Mouse (Mus musculus) limb, embryonic 14.5 days (tissue): Measurements from ENCODE around the gene AI661453. TPM values are rescaled to one million over a fixed set of nuclear protein-coding genes. Genes with fewer than 3 reads are reported as not detected.

Experiments
- ATAC-seq: fragments of 200-750 bp; cut with Nextera tagmentation; 2 replicates; pipeline ENCODE4 v1.8.0; 2017; ENCODE audit warnings: low read depth, moderate number of reproducible peaks, moderate TSS enrichment; ENCODE audit not compliant: low FRiP score
- DNase-seq: peaks from one replicate; pipeline ENCODE4 v3.0.0-alpha.2; 2015; ENCODE audit warnings: low spot score
- H3K27ac ChIP-seq: fragments of 300-500 bp; sonication (generic); replicated peaks from 2 replicates; pipeline ENCODE4 v1.5.1; 2014; ENCODE audit warnings: low read depth, mild to moderate bottlenecking, low read length, moderate library complexity, mixed read lengths
- H3K27me3 ChIP-seq: fragments of 300-500 bp; sonication (generic); 2 replicates; pipeline ENCODE4 v1.6.1; 2014; ENCODE audit warnings: low read length, mixed read lengths; ENCODE audit not compliant: control insufficient read depth, insufficient read depth
- H3K36me3 ChIP-seq: fragments of 300-500 bp; sonication (generic); 2 replicates; pipeline ENCODE4 v1.6.1; 2014; ENCODE audit warnings: mild to moderate bottlenecking, low read length, moderate library complexity, mixed read lengths; ENCODE audit not compliant: control insufficient read depth, insufficient read depth
- H3K4me1 ChIP-seq: fragments of 300-500 bp; sonication (generic); 2 replicates; pipeline ENCODE4 v1.6.1; 2014; ENCODE audit warnings: antibody characterized with exemption, low read length, mixed read lengths; ENCODE audit not compliant: control insufficient read depth, insufficient read depth
- H3K4me2 ChIP-seq: fragments of 300-500 bp; sonication (generic); replicated peaks from 2 replicates; pipeline ENCODE4 v1.6.1; 2014; ENCODE audit warnings: low read depth, mild to moderate bottlenecking, low read length, moderate library complexity; ENCODE audit not compliant: severe bottlenecking
- H3K4me3 ChIP-seq: fragments of 300-500 bp; sonication (generic); replicated peaks from 2 replicates; pipeline ENCODE4 v1.5.1; 2014; ENCODE audit warnings: low read length
- H3K9ac ChIP-seq: fragments of 300-500 bp; sonication (generic); 2 replicates; pipeline ENCODE4 v1.6.1; 2014; ENCODE audit warnings: mild to moderate bottlenecking, low read depth, low read length, moderate library complexity; ENCODE audit not compliant: severe bottlenecking
- H3K9me3 ChIP-seq: fragments of 300-500 bp; sonication (generic); 2 replicates; pipeline ENCODE4 v1.6.1; 2016; ENCODE audit warnings: low read length; ENCODE audit not compliant: control insufficient read depth
- POLR2A ChIP-seq: fragments of 200-500 bp; IDR thresholded peaks from 2 replicates; pipeline ENCODE4 v1.8.0; 2012; ENCODE audit warnings: inconsistent platforms, mild to moderate bottlenecking, moderate library complexity, borderline replicate concordance; ENCODE audit not compliant: insufficient read depth, insufficient read length; ENCODE audit errors: extremely low read depth
- WGBS: fragments of 180-500 bp; shearing (Covaris S2); extraction: QIAGEN DNeasy Blood & Tissue Kit; methylation state at CpG from one replicate; pipeline ENCODE4 v1.1.7; 2014; 5-methylcytosine and 5-hydroxymethylcytosine counted together
- polyA plus RNA-seq, 2 experiments: library from polyadenylated mRNA; depleted of rRNA in 1 of 2; stranded (reverse) in 1 of 2; unstranded in 1 of 2; fragments of >200 nt; fragmentation: Nextera tagmentation in 1 of 2; extraction: Ambion mirVana in 1 of 2; gene quantifications; 2 replicates each; pipeline versions ENCODE4 v1.2.1 to v1.2.3; 2012 to 2014

AI661453 gene
- polyA plus RNA-seq, 2 experiments, result 2.7 to 3.4 TPM

GRCm38 (mm10) chr17:47448523-47449372 is 12.3 kb downstream of the AI661453 start:
- no peaks in the 10 kb centered on the region for H3K9me3 ChIP-seq
- peaks cover 19% of the 10 kb centered on the region for H3K4me1 ChIP-seq
- TF ChIP-seq POLR2A, result no peak
- 42% methylated on average over 8 of the region's 8 CpGs for WGBS
- H3K4me3 ChIP-seq, result no peak overlapping the region
- DNase-seq (no peak), ATAC-seq (no peak)
- no peak overlapping the region for H3K9ac ChIP-seq
- no peak overlapping the region for H3K4me2 ChIP-seq
- H3K27me3 ChIP-seq, result no peaks in the 10 kb centered on the region
- H3K27ac ChIP-seq, result no peak overlapping the region
- H3K36me3 ChIP-seq, result no peaks in the 10 kb centered on the region

- ATAC-seq (no peak), DNase-seq (no peak)
- Histone ChIP-seq H3K4me1 (peaks cover 19% of the 10 kb centered on the region), H3K9ac (no peak overlapping the region), H3K27ac (no peak overlapping the region), H3K4me2 (no peak overlapping the region), H3K36me3 (no peaks in the 10 kb centered on the region), H3K4me3 (no peak overlapping the region), H3K9me3 (no peaks in the 10 kb centered on the region), H3K27me3 (no peaks in the 10 kb centered on the region)
- WGBS, result 59% methylated on average over 5 of the region's 5 CpGs
- TF ChIP-seq POLR2A, result no peak
These were observed 13.0 kb downstream of the AI661453 start for GRCm38 (mm10) chr17:47449432-47449831.

DNA sequence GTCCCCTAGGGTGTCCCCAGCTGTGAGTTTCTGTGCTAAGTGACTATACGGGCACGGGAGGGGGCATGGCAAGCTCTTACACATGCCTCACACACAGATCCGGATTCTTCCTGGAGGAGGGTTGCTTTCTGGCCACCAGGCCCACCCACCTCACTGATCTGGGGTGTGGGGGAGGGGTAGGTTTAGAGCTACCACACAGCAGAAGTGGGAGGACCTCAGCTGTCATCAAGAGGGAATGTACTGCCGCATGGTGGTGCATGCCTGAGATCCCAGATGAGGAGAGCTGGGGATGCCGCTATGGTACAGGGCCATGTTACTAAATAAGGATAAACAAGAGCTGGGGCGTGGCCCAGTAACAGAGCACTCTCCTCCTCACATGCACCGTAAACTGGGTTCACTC is 13.8 kb downstream of the AI661453 start:
- Histone ChIP-seq H3K4me1 (peaks cover 19% of the 10 kb centered on the region), H3K9ac (no peak overlapping the region), H3K9me3 (no peaks in the 10 kb centered on the region), H3K4me3 (no peak overlapping the region), H3K27ac (no peak overlapping the region), H3K27me3 (no peaks in the 10 kb centered on the region), H3K4me2 (no peak overlapping the region), H3K36me3 (no peaks in the 10 kb centered on the region)
- 23% methylated on average over 7 of the region's 7 CpGs for WGBS
- no peak for TF ChIP-seq POLR2A
- ATAC-seq (peak; percentile 38; the same call in 1 of the 2 replicates), DNase-seq (peak; percentile 40)

- 63% methylated on average over 12 of the region's 12 CpGs for WGBS
- TF ChIP-seq POLR2A, result no peak
- Histone ChIP-seq H3K4me3 (no peak overlapping the region), H3K36me3 (no peaks in the 10 kb centered on the region), H3K27ac (no peak overlapping the region), H3K9ac (no peak overlapping the region), H3K9me3 (no peaks in the 10 kb centered on the region), H3K27me3 (no peaks in the 10 kb centered on the region), H3K4me2 (no peak overlapping the region), H3K4me1 (peaks cover 19% of the 10 kb centered on the region)
- DNase-seq (no peak), ATAC-seq (no peak)
These were observed 14.6 kb downstream of the AI661453 start for GRCm38 (mm10) chr17:47450880-47451565.

DNA sequence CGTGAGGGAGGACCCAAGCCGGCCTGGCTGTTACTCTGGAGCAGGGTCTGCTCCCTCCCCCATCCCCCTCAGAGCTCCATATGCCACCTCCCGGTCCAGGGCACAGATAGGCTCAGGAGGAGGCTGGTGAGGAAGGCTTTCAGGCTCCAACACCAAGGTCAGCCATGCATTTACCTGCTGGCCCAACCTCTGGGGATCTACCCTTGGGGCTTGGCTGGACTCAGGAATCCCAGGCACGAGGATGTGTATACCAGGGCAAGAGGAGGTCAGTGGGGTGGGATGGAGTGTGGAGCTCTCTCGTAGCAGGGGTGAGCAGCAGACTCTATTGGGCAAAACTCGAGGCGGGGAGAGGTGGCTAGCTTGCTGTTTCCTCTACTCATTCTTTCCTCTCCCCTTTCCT is 16.5 kb downstream of the AI661453 start:
- ATAC-seq (no peak), DNase-seq (no peak)
- H3K27me3 ChIP-seq, result no peaks in the 10 kb centered on the region
- no peak overlapping the region for H3K4me3 ChIP-seq
- 48% methylated on average over 7 of the region's 7 CpGs for WGBS
- no peak overlapping the region for H3K9ac ChIP-seq
- H3K4me1 ChIP-seq, result peaks cover 19% of the 10 kb centered on the region
- TF ChIP-seq POLR2A, result no peak
- H3K9me3 ChIP-seq, result no peaks in the 10 kb centered on the region
- H3K4me2 ChIP-seq, result no peak overlapping the region
- no peak overlapping the region for H3K27ac ChIP-seq
- H3K36me3 ChIP-seq, result no peaks in the 10 kb centered on the region
